In the genomic region with DNA sequence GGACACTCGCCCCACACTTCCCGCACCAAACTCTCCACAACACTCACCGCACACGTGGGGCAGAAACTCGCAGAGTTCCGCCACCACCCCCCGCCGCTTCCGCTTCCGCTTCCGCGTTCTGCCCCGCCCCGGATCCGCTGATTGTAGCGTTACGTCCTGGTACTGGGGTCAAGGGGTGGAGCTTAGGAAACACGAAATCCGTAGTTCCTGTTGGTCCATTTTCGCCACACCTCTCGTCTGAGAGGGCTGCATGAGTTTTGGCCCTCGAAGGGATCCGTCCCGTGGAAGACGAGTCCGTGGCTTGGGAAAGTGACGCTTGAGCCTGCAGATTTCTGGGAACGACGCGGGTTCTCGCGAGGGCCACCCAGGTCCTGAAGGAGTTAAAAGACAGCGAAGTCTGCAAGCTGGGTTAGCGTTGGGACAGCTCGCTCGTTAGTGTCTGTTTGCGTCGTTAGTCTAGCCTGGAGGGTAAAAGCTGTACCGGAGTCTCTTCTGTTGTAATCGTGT, we compare ENCODE assay signal across 7 mouse cellular contexts. TPM values are rescaled to one million over a fixed set of nuclear protein-coding genes. Genes with fewer than 3 reads are reported as not detected.
DNase-seq lines count a peak whose midpoint lies in the region; ATAC-seq lines count a peak whose summit lies in the region.

TSS of gene Pum3 (minus strand) at position 81 of the 507 bp plus-strand sequence.

- H3K27me3 ChIP-seq in intestine, embryonic 16.5 days (replicated peaks; ENCODE audit: control insufficient read depth, insufficient read depth, low read length) = no peaks in the 10 kb centered on the region
- no peaks in the 10 kb centered on the region for H3K27me3 ChIP-seq in midbrain, embryonic 11.5 days (ENCODE audit: control insufficient read depth, insufficient read depth, low read length)

- peak within 1 kb of the TSS; percentile 81 for H3K4me2 ChIP-seq in intestine, embryonic 16.5 days (ENCODE audit: low read depth, low read length)
- peak within 1 kb of the TSS; percentile 87 for H3K4me2 ChIP-seq in midbrain, embryonic 11.5 days

- peaks cover 8% of the 10 kb centered on the region for H3K4me1 ChIP-seq in intestine, embryonic 16.5 days (ENCODE audit: control insufficient read depth, insufficient read depth, low read length)
- peaks cover 14% of the 10 kb centered on the region for H3K4me1 ChIP-seq in midbrain, embryonic 11.5 days (ENCODE audit: control insufficient read depth, insufficient read depth, low read length)

- H3K9ac ChIP-seq in intestine, embryonic 16.5 days (ENCODE audit: low read depth, low read length) = peak within 1 kb of the TSS; percentile 77
- H3K9ac ChIP-seq in midbrain, embryonic 11.5 days (ENCODE audit: low read length) = peak within 1 kb of the TSS; percentile 88

- intact Hi-C loops in left cerebral cortex, postnatal 36 days (cut with DNase I) = loop anchor here (5.0 to 10.0 kb wide), 6 partner anchors 305 to 697 kb away; no protein-coding TSS in a partner anchor

- H3K36me3 ChIP-seq in intestine, embryonic 16.5 days (ENCODE audit: control insufficient read depth, insufficient read depth, low read length) = 0 out of 2 replicates have a peak, but pooled peaks cover 3% of the 10 kb centered on the region
- H3K36me3 ChIP-seq in midbrain, embryonic 11.5 days (ENCODE audit: control insufficient read depth, insufficient read depth, low read length) = no peaks in the 10 kb centered on the region

- peak within 1 kb of the TSS; percentile 94 for H3K27ac ChIP-seq in intestine, embryonic 16.5 days (ENCODE audit: low read length)
- H3K27ac ChIP-seq in midbrain, embryonic 11.5 days (ENCODE audit: low read depth, low read length) = peak within 1 kb of the TSS; percentile 60

- peak within 1 kb of the TSS; percentile 88 for H3K4me3 ChIP-seq in intestine, embryonic 16.5 days (ENCODE audit: low read length)
- H3K4me3 ChIP-seq in midbrain, embryonic 11.5 days (ENCODE audit: low read depth, low read length) = peak within 1 kb of the TSS; percentile 57

- under 1% methylated on average over 40 of the region's 40 CpGs for WGBS in intestine, embryonic 16.5 days
- WGBS in midbrain, embryonic 11.5 days = under 1% methylated on average over 40 of the region's 40 CpGs

- peak; percentile 98 for ATAC-seq in intestine, embryonic 16.5 days
- peak; percentile 99 for ATAC-seq in midbrain, embryonic 11.5 days (ENCODE audit: low FRiP score)

- no peaks in the 10 kb centered on the region for H3K9me3 ChIP-seq in intestine, embryonic 16.5 days (ENCODE audit: control insufficient read depth, low read length)
- no peaks in the 10 kb centered on the region for H3K9me3 ChIP-seq in midbrain, embryonic 11.5 days (ENCODE audit: control insufficient read depth, low read length)

- DNase-seq in adrenal gland, adult 8-10 months = peak; percentile 98
- DNase-seq in embryo, embryonic 9.5 days (ENCODE audit: extremely low spot score) = peak; percentile 93
- DNase-seq in gastrocnemius, postnatal 4 days (ENCODE audit: low spot score in 2 of 2) = peak; percentile 83 to 96
- peak; percentile 99 to 100 for DNase-seq in left cerebral cortex, postnatal 36 days (ENCODE audit: low spot score in 2 of 2)
- peak; percentile 98 for DNase-seq in midbrain, embryonic 11.5 days (ENCODE audit: low spot score, missing footprints)
- DNase-seq in skeletal muscle tissue, adult 2 months (ENCODE audit: low read depth, low spot score) = peak; percentile 98

RNA-seq across cellular contexts. Expression of gene Pum3, which starts in this region (rescaled TPM):
- total RNA-seq in adrenal gland, adult 8-10 months (2022) = 100 to 1,000 TPM in 2 of 4 experiments, 10 to 100 TPM in 2; 88.4 to 137 (median 107) TPM
- total RNA-seq in gastrocnemius, postnatal 4 days (2021) = 10 to 100 TPM; 41.5 to 52.9 TPM
- 57.6 and 63.1 TPM in 2 replicates for polyA plus RNA-seq in intestine, embryonic 16.5 days (2015; fragmentation: Nextera tagmentation; extraction: Ambion mirVana)
- 10 to 100 TPM; 52.7 to 54.9 TPM for total RNA-seq in left cerebral cortex, postnatal 36 days (2021)
- 80.7 and 100 TPM in 2 replicates for polyA plus RNA-seq in midbrain, embryonic 11.5 days (2014; fragmentation: Nextera tagmentation; extraction: Ambion mirVana)

Comparison
In these comparisons a context has a peak if more than half of its experiments do, and no peak if none do; other contexts are left out.
1. Peak in every context shown above with its lines: DNase-seq, ATAC-seq, H3K4me3 ChIP-seq and H3K27ac ChIP-seq.